Mouse (Mus musculus) large intestine, adult 2 months (tissue): ENCODE results near the gene Grk1. TPM values are rescaled to one million over a fixed set of nuclear protein-coding genes. Genes with fewer than 3 reads are reported as not detected.

Source experiments
- DNase-seq: peaks from one replicate; pipeline ENCODE4 v3.0.0-alpha.2; 2012; ENCODE audit warnings: low read depth, low spot score
- WGBS: fragments of 180-500 bp; shearing (Covaris S2); methylation state at CpG from one replicate; pipeline ENCODE4 v1.1.7; 2018; 5-methylcytosine and 5-hydroxymethylcytosine counted together
- polyA plus RNA-seq: library from polyadenylated mRNA; depleted of rRNA; stranded (reverse); fragments of >200 nt; gene quantifications from 2 replicates; pipeline ENCODE4 v1.2.3, GENCODE M21; 2012; rRNA removed

Grk1 gene
- polyA plus RNA-seq, 1 experiment = not detected

- no peak for DNase-seq
- WGBS = 87% methylated on average over 9 of the region's 9 CpGs
Measured at GRCm38 (mm10) chr8:13468737-13469136, 63.9 kb downstream of the Grk1 start.

GRCm38 (mm10) chr8:13471484-13471883 lies 66.6 kb downstream of the Grk1 start:
- no peak for DNase-seq
- 85% methylated on average over 11 of the region's 11 CpGs for WGBS

Other genes starting within 250 kb of the Grk1 start
- 411 and 537 TPM in 2 replicates for gene Lamp1, start 245.9 kb upstream of the Grk1 start, polyA plus RNA-seq
- 67.3 and 69.4 TPM in 2 replicates for gene Grtp1, start 204.5 kb upstream of the Grk1 start, polyA plus RNA-seq
- gene Adprhl1, start 150.9 kb upstream of the Grk1 start, polyA plus RNA-seq = not detected in 2 replicates
- 14.9 and 15.9 TPM in 2 replicates for gene Dcun1d2, start 117.0 kb upstream of the Grk1 start, polyA plus RNA-seq
- 39.8 and 60.8 TPM in 2 replicates for gene Tmco3, start 116.9 kb upstream of the Grk1 start, polyA plus RNA-seq
- 58.4 and 70.1 TPM in 2 replicates for gene Tfdp1, start 66.3 kb upstream of the Grk1 start, polyA plus RNA-seq
- 0.23 and 0.52 TPM in 2 replicates for gene Atp4b, start 8.3 kb upstream of the Grk1 start, polyA plus RNA-seq
- 4.1 and 4.9 TPM in 2 replicates for gene Tmem255b, start 30.1 kb downstream of the Grk1 start, polyA plus RNA-seq
- 57.5 and 77.3 TPM in 2 replicates for gene Gas6, start 89.4 kb downstream of the Grk1 start, polyA plus RNA-seq
- gene 1700029H14Rik, start 157.4 kb downstream of the Grk1 start, polyA plus RNA-seq = 0.07 TPM in 1 of 2 replicates, not detected in the other